Mouse (Mus musculus) thymus, adult 2 months (tissue): ENCODE measurements around the gene Cpm. TPM values are rescaled to one million over a fixed set of nuclear protein-coding genes. Genes with fewer than 3 reads are reported as not detected.

ENCODE experiments used
- DNase-seq: peaks from one replicate; pipeline ENCODE4 v3.0.0; 2021
- H3K27ac ChIP-seq: fragments of 200-500 bp; 2 replicates; pipeline ENCODE4 v1.5.1; 2012; ENCODE audit warnings: low read length, control low read depth; ENCODE audit not compliant: control insufficient read depth, insufficient read depth
- H3K27me3 ChIP-seq: fragments of 200-500 bp; 2 replicates; pipeline ENCODE4 v1.6.1; 2012; ENCODE audit warnings: mild to moderate bottlenecking, low read length, moderate library complexity, mixed read lengths; ENCODE audit not compliant: control insufficient read depth, insufficient read depth
- H3K36me3 ChIP-seq: fragments of 200-500 bp; 2 replicates; pipeline ENCODE4 v1.6.1; 2012; ENCODE audit warnings: mild to moderate bottlenecking, low read length, moderate library complexity; ENCODE audit not compliant: control insufficient read depth, insufficient read depth
- H3K4me1 ChIP-seq: fragments of 200-500 bp; replicated peaks from 2 replicates; pipeline ENCODE4 v1.6.1; 2012; ENCODE audit warnings: low read length; ENCODE audit not compliant: control insufficient read depth, insufficient read depth
- H3K4me3 ChIP-seq: fragments of 200-500 bp; 2 replicates; pipeline ENCODE4 v1.5.1; 2012; ENCODE audit warnings: mild to moderate bottlenecking, low read length, control low read depth, moderate library complexity; ENCODE audit not compliant: control insufficient read depth, insufficient read depth
- CTCF ChIP-seq: fragments of 200-500 bp; IDR thresholded peaks from 2 replicates; pipeline ENCODE4 v1.5.1; 2012; ENCODE audit warnings: mild to moderate bottlenecking, control low read depth, low read length, moderate library complexity, borderline replicate concordance; ENCODE audit not compliant: control insufficient read depth, poor library complexity, insufficient read depth; ENCODE audit errors: extremely low read depth
- POLR2A ChIP-seq: fragments of 200-500 bp; IDR thresholded peaks from 2 replicates; pipeline ENCODE4 v1.6.1; 2012; ENCODE audit warnings: mild to moderate bottlenecking, low read length, control low read depth, moderate library complexity; ENCODE audit not compliant: control insufficient read depth, poor library complexity, insufficient read depth; ENCODE audit errors: extremely low read depth
- whole genome bisulfite sequencing: fragments of 180-500 bp; shearing (Covaris S2); methylation state at CpG from one replicate; pipeline ENCODE4 v1.1.7; 2018; 5-methylcytosine and 5-hydroxymethylcytosine counted together
- polyA plus RNA-seq: library from polyadenylated mRNA; depleted of rRNA; stranded (reverse); fragments of >200 nt; gene quantifications from 2 replicates; pipeline ENCODE4 v1.2.3, GENCODE M21; 2012

Gene Cpm
- polyA plus RNA-seq, 1 experiment, result 3.2 TPM

GRCm38 (mm10) chr10:117643711-117644428 is 14.6 kb downstream of the Cpm start:
- no peak for DNase-seq
- no peaks in the 10 kb centered on the region for H3K36me3 ChIP-seq
- H3K4me3 ChIP-seq, result no peak overlapping the region
- no peak overlapping the region for H3K27ac ChIP-seq
- H3K4me1 ChIP-seq, result peaks cover 14% of the 10 kb centered on the region
- TF ChIP-seq POLR2A, result no peak
- no peak for TF ChIP-seq CTCF
- H3K27me3 ChIP-seq, result no peaks in the 10 kb centered on the region
- WGBS, result 94% methylated on average over 12 of the region's 12 CpGs

GRCm38 (mm10) chr10:117644429-117644748 is 15.1 kb downstream of the Cpm start:
- 97% methylated on average over 8 of the region's 8 CpGs for WGBS
- TF ChIP-seq CTCF (no peak), POLR2A (no peak)
- no peak overlapping the region for H3K27ac ChIP-seq

GRCm38 (mm10) chr10:117644828-117645227 is 15.5 kb downstream of the Cpm start:
- 95% methylated on average over 11 of the region's 11 CpGs for WGBS
- H3K36me3 ChIP-seq, result no peaks in the 10 kb centered on the region
- peaks cover 9% of the 10 kb centered on the region for H3K4me1 ChIP-seq
- no peak for TF ChIP-seq POLR2A
- TF ChIP-seq CTCF, result no peak
- no peak overlapping the region for H3K27ac ChIP-seq
- H3K4me3 ChIP-seq, result no peak overlapping the region
- no peak for DNase-seq
- no peaks in the 10 kb centered on the region for H3K27me3 ChIP-seq

More at GRCm38 (mm10) chr10:117644429-117644748, 15.1 kb downstream of the Cpm start:
- Histone ChIP-seq H3K36me3 (no peaks in the 10 kb centered on the region), H3K27me3 (no peaks in the 10 kb centered on the region), H3K4me3 (no peak overlapping the region), H3K4me1 (peaks cover 13% of the 10 kb centered on the region)
- no peak for DNase-seq

GRCm38 (mm10) chr10:117645487-117645964 is 16.2 kb downstream of the Cpm start:
- Histone ChIP-seq H3K27me3 (no peaks in the 10 kb centered on the region), H3K4me1 (peaks cover 3% of the 10 kb centered on the region), H3K36me3 (no peaks in the 10 kb centered on the region), H3K4me3 (no peak overlapping the region), H3K27ac (no peak overlapping the region)
- no peak for DNase-seq
- TF ChIP-seq POLR2A (no peak), CTCF (no peak)
- 93% methylated on average over 7 of the region's 7 CpGs for WGBS

- 92% methylated on average over 5 of the region's 5 CpGs for WGBS
- TF ChIP-seq POLR2A, result no peak
- no peak for TF ChIP-seq CTCF
- DNase-seq, result no peak
- Histone ChIP-seq H3K4me1 (peaks cover 6% of the 10 kb centered on the region), H3K27me3 (no peaks in the 10 kb centered on the region), H3K27ac (no peak overlapping the region), H3K36me3 (no peaks in the 10 kb centered on the region), H3K4me3 (no peak overlapping the region)
Measured at GRCm38 (mm10) chr10:117646482-117647157, 17.3 kb downstream of the Cpm start.

GRCm38 (mm10) chr10:117647158-117647505 is 17.8 kb downstream of the Cpm start:
- TF ChIP-seq CTCF, result no peak
- TF ChIP-seq POLR2A, result no peak
- peaks cover 11% of the 10 kb centered on the region for H3K4me1 ChIP-seq
- 91% methylated on average over 13 of the region's 13 CpGs for WGBS
- no peak overlapping the region for H3K27ac ChIP-seq
- no peaks in the 10 kb centered on the region for H3K27me3 ChIP-seq
- no peak for DNase-seq
- no peaks in the 10 kb centered on the region for H3K36me3 ChIP-seq
- no peak overlapping the region for H3K4me3 ChIP-seq

GRCm38 (mm10) chr10:117647964-117648472 is 18.7 kb downstream of the Cpm start:
- DNase-seq, result no peak
- Histone ChIP-seq H3K36me3 (no peaks in the 10 kb centered on the region), H3K4me1 (peaks cover 13% of the 10 kb centered on the region), H3K4me3 (no peak overlapping the region), H3K27ac (no peak overlapping the region), H3K27me3 (no peaks in the 10 kb centered on the region)
- TF ChIP-seq POLR2A, result no peak
- no peak for TF ChIP-seq CTCF
- 98% methylated on average over 2 of the region's 2 CpGs for WGBS
